20 mouse cellular contexts compared by ENCODE assay signal in the genomic region with DNA sequence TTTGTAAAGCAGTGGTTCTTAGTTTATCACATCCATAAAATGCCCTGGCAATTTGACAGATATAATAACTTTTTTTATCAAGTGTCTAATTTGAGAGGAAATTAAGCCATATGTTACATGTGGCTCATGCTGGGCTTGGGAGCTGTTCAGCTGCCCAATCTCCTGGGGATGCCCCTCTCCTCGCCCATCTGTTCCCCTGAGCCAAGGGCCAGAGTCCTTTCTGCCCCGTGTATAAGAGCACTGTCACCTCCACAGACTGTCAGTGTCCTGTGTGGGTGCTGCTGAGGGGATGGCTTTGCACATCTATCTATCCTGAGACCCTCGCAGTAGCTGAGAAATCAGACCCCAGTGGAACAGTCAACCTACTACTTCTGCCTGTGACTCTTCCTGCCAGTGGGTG.
DNase-seq lines count a peak whose midpoint lies in the region.
"Had no signal": no experiment of that assay in that cellular context is flagged by ENCODE, and none has a peak within 500 bp of the region (broad histone marks: within the 10 kb centered on the region; RNA-seq: fewer than 3 reads in every experiment).

No protein-coding gene starts in this region.

- H3K4me1 ChIP-seq in heart, embryonic 10.5 days = no peaks in the 10 kb centered on the region
- H3K4me1 ChIP-seq: heart, embryonic 15.5 days; megakaryocyte, embryonic 14.5 days had no signal

- H3K36me3 ChIP-seq in heart, embryonic 10.5 days = no peaks in the 10 kb centered on the region
- H3K36me3 ChIP-seq: embryonic facial prominence, embryonic 10.5 days; heart, embryonic 15.5 days; hindbrain, embryonic 15.5 days; stomach, embryonic 15.5 days had no signal

- no peaks in the 10 kb centered on the region for H3K27me3 ChIP-seq in heart, embryonic 10.5 days (ENCODE audit: insufficient read depth, poor library complexity, severe bottlenecking)
- H3K27me3 ChIP-seq: heart, embryonic 15.5 days; hindbrain, embryonic 15.5 days; megakaryocyte, embryonic 14.5 days; stomach, embryonic 15.5 days had no signal

- WGBS in heart, embryonic 10.5 days = 69% methylated on average over 3 of the region's 3 CpGs

- no peak overlapping the region for H3K27ac ChIP-seq in heart, embryonic 10.5 days
- H3K27ac ChIP-seq: embryonic facial prominence, embryonic 10.5 days; heart, embryonic 15.5 days; hindbrain, embryonic 15.5 days; kidney, postnatal 0 days; stomach, embryonic 15.5 days had no signal

- no peaks in the 10 kb centered on the region for H3K9me3 ChIP-seq in heart, embryonic 10.5 days
- H3K9me3 ChIP-seq: embryonic facial prominence, embryonic 10.5 days; heart, embryonic 15.5 days; hindbrain, embryonic 15.5 days; stomach, embryonic 15.5 days had no signal

- peak; percentile 69 for DNase-seq in heart, adult 11 months
- DNase-seq in heart, embryonic 10.5 days (ENCODE audit: low spot score) = no peak
- peak; percentile 88 for DNase-seq in brain, adult 2 months (ENCODE audit: low read depth, low spot score)
- DNase-seq in cerebellum, adult 8-10 months = peak; percentile 81
- peak; percentile 19 for DNase-seq in forelimb bud, embryonic 11.5 days (ENCODE audit: low read depth, low spot score)
- DNase-seq in adrenal gland, adult 2 months = no peak
- no peak for DNase-seq in lung, postnatal 10 days
- DNase-seq in spleen, adult 12 weeks (ENCODE audit: low spot score) = no peak
- DNase-seq: adrenal gland, postnatal 10 days; gastrocnemius, postnatal 10 days; heart, adult 18-20 months; heart, postnatal 4 days; liver, postnatal 0 days; thymus, adult 2 months had no signal

- no peak overlapping the region for H3K4me3 ChIP-seq in heart, embryonic 10.5 days
- H3K4me3 ChIP-seq: embryonic facial prominence, embryonic 10.5 days; heart, embryonic 15.5 days; hindbrain, embryonic 15.5 days; megakaryocyte, embryonic 14.5 days; stomach, embryonic 15.5 days had no signal

Comparison
In these comparisons a context has a peak if more than half of its experiments do, and no peak if none do; other contexts are left out.
1. DNase-seq: peak in heart, adult 11 months (single experiment), brain, adult 2 months (single experiment), cerebellum, adult 8-10 months (single experiment) and forelimb bud, embryonic 11.5 days (single experiment); none in heart, embryonic 10.5 days (single experiment), adrenal gland, adult 2 months (single experiment), lung, postnatal 10 days (single experiment) and spleen, adult 12 weeks (single experiment).